Mouse (Mus musculus): ENCODE data around the gene Il34. TPM values are rescaled to one million over a fixed set of nuclear protein-coding genes. Genes with fewer than 3 reads are reported as not detected.

Il34 gene
- total RNA-seq, 2 experiments from 2014 or later, result 6.5 to 6.8 TPM

DNA sequence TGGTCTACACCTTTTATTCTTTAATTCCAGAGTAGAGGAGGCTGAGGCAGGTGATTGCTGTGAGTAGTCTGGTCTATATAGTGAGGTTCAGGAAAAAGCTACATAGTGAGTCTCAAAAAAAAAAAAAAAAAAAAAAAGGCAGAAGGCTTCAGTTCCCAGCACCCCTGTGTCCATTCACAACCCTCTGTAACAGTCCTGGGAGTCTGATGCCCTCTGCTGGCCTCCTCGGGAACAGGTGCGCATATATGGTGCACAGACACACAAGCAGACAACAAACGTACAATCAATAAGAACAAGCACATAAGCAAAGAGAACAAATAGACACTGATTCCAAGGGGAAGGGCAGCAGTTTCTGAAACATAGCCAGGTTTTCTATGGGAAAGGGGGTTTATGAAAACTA is 29.4 kb downstream of the Il34 start:
- DNase-seq, result no peak

- no peak for DNase-seq
Measured at GRCm38 (mm10) chr8:110775721-110776120, 30.0 kb downstream of the Il34 start.

DNA sequence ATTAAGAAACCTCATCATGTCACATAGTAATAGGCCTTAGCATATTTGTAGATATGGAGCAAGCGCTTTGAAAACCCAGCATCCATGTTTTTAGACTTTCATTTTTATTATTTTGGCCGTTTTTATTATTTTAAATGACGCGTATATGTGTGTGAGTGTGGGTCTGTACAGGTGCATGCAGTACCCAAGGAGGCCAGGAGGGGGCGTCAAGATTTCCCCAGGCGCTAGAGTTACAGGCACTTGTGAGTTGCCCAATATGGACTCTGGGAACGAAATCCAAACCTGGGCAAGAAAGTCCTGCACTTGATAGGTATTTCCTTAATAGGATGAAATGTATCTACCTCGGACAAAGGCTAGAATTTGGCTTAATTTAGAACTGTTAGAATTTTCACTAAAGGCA is 30.4 kb downstream of the Il34 start:
- DNase-seq, result no peak

GRCm38 (mm10) chr8:110774725-110775124 is 31.0 kb downstream of the Il34 start:
- no peak for DNase-seq

DNA sequence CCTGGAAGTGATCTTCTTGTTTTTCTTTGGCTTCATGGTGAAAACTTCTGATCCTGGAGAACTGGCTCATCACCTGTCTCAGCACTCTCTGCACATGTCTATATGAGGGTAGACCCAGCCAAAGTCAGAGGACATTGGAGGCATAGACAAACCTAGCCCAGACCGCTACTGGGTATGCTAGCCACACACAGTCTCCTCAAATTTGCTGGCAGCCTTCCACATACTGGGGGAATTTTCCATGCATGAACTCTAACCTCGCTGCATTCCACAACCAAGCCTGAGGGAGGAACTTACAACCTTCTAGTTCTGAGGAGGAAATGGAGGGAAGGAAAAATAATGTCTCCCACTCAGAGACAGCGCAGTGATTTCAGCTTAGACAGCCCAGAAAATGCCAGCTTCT is 31.7 kb downstream of the Il34 start:
- DNase-seq, result no peak

DNA sequence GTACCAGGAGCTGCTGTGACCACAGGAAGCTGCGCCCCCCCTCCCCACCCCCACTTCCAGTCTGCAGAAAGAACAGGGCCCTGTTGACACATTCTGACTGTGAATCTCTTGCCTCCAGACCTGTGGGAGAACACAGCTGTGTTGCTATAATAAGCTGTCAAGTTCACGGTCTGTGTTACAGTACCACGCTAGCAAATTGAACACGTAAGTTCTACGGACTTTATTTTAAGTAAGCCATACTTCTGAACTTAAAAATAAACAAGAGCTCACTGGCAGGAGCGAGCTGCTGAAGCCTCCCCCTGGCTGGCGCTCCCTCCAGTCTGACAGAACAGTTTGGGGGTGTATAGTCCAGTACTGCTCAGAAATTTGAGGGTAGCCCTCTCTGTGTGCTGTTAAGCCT is 33.3 kb downstream of the Il34 start:
- DNase-seq, result no peak

GRCm38 (mm10) chr8:110767261-110767660 is 38.5 kb downstream of the Il34 start:
- no peak for DNase-seq

GRCm38 (mm10) chr8:110764671-110765070 is 41.1 kb downstream of the Il34 start:
- DNase-seq, result no peak

- DNase-seq, result no peak
Measured at GRCm38 (mm10) chr8:110761988-110762387, 43.7 kb downstream of the Il34 start.

GRCm38 (mm10) chr8:110761185-110761584 is 44.5 kb downstream of the Il34 start:
- peak; percentile 49 for DNase-seq

DNA sequence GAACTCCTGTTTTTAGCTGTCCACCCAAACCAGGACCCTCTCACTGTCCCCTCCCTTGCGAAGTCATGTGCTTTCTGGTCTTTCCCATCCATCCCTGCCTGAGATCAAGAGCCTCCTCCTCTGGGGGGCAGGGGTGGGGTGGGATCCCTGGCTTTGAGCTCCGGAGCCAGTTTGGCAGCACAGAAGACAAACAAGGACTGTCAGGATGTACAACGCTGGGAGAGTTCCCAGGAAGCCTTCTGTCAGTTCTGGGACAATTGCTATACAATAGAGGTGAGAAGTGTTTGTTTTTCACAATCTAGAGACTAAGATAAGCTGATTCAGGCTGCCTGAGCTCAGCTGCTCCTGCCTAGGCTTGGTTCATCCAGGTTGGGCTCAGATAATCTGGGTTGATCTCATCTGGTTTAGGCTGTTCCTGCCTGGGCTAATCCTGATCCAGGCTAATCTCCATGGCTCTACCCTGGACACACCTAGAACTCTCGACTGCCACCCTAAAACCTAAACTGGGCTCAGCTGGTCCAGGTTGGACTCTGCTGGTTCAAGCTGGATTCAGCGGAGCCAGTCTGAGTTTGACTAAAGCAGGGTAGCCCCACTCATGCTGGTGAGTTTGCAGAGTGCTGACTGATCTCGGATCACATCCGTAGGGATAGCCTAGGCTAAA is 45.3 kb downstream of the Il34 start:
- DNase-seq, result no peak

GRCm38 (mm10) chr8:110756196-110756595 is 49.5 kb downstream of the Il34 start:
- DNase-seq, result no peak

- DNase-seq, result no peak
Measured at GRCm38 (mm10) chr8:110755511-110756170, 50.1 kb downstream of the Il34 start.

- no peak for DNase-seq
Measured at GRCm38 (mm10) chr8:110754713-110755112, 51.0 kb downstream of the Il34 start.

DNA sequence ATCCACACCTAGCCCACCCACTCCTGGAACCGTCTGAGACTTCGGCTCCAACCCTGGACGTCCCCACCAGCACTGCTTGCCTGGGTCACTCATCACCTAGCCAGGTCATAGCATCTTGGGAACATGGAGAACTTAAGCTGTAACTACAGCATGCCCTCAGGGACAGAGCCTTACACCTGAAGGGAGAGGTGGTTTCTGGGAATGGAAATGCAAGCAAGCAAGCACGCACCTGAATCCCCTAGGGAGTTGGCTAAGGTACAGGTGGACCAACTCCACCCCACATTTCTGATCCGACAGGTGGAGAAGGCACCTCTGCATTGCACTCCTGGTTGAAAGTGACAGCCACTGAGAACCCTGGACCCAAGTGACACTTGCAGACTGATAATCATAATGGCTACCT is 54.2 kb downstream of the Il34 start:
- DNase-seq, result no peak

GRCm38 (mm10) chr8:110750269-110750668 is 55.5 kb downstream of the Il34 start:
- DNase-seq, result no peak

DNA sequence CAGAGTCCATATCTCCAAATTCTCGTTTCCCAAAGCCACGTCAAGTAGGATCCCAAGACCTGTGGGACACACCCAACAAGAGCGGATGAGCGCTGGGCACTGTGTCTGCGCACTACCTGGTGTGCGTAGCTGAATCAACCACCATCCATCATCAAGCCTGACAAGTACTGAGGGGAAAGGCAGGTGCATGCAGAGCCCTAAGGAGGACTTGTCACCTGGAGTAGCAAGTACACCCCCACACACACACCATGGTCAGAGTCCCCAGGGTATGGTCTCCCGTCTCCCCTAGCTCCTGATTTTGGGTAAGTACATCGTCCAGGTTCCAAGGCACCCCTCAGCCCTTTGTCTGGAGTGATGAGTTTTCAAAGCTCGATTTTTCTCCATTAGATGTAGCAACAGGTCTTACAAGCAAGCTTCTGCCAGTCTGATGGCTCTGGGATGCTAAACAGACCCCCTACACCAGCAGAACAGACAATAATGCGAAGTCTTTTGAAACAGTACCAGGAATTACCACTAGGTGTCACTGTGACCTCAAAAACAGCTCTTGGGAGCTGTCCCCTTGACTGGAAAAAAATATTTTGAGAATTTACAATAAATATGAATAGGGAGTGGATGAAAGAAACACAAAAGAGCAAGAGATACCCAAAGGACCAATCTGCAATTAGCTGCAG is 56.1 kb downstream of the Il34 start:
- DNase-seq, result no peak

- no peak for DNase-seq
Measured at GRCm38 (mm10) chr8:110746661-110747060, 59.1 kb downstream of the Il34 start.

DNA sequence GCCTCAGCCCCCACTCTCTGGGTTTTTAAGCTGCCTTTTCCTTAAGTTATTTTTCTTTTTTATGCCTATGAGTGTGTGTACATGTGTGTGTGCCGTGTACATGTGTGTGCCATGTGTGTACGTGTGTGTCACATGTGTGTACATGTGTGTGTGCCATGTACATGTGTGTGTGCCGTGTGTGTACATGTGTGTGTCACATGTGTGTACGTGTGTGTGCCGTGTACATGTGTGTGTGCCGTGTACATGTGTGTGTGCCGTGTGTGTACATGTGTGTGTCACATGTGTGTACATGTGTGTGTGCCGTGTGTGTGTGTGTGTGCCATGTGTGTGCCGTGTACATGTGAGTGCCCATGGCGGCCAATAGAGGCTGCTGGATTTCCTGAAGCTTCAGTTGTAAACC is 60.6 kb downstream of the Il34 start:
- no peak for DNase-seq

DNA sequence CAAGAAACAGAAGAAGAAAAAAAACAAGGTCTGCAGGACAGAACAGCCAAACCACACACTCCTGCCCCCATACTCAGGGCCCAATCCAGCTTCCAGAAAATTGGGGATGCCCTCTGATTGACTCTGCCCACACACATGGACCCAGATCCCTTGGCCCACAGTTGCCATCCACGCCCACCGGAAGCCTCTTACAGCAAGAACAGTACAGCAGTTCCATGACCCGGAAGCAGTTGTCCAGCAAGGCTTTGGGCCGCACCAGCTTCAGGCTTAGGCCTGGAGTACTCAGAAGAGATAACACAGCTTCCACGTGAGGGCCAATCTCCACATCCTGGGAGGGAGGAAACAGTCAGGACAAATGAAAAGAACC is 63.3 kb downstream of the Il34 start:
- no peak for DNase-seq

- no peak for DNase-seq
Measured at GRCm38 (mm10) chr8:110741816-110742451, 63.8 kb downstream of the Il34 start.

- no peak for DNase-seq
Measured at GRCm38 (mm10) chr8:110740629-110741175, 65.0 kb downstream of the Il34 start.
